8 mouse cellular contexts compared by ENCODE assay signal in genomic region chr12:100307501-100308260, GRCm38 (mm10).
DNase-seq lines count a peak whose midpoint lies in the region; ATAC-seq lines count a peak whose summit lies in the region.

No protein-coding gene starts in this region.

- 0 out of 2 replicates have a peak overlapping the region, but pooled peaks have one; percentile 0 for H3K9ac ChIP-seq in intestine, embryonic 16.5 days (ENCODE audit: low read depth, low read length)

- H3K9me3 ChIP-seq in intestine, embryonic 16.5 days (ENCODE audit: control insufficient read depth, low read length) = no peaks in the 10 kb centered on the region
- H3K9me3 ChIP-seq in midbrain, embryonic 10.5 days (replicated peaks) = no peaks in the 10 kb centered on the region

- DNase-seq in adrenal gland, postnatal 10 days = peak; percentile 86
- peak; percentile 78 for DNase-seq in cerebellum, adult 8-10 months
- peak; percentile 53 for DNase-seq in gastrocnemius, postnatal 10 days
- peak; percentile 58 for DNase-seq in midbrain, embryonic 10.5 days (ENCODE audit: low spot score)
- no peak for DNase-seq in yolk sac, embryonic 10.5 days (ENCODE audit: low spot score)
- DNase-seq in right cerebral cortex, postnatal 10 days (ENCODE audit: low spot score in 2 of 2) = no peak

- no peak overlapping the region for H3K4me2 ChIP-seq in intestine, embryonic 16.5 days (ENCODE audit: low read depth, low read length)

- no peaks in the 10 kb centered on the region for H3K36me3 ChIP-seq in intestine, embryonic 16.5 days (ENCODE audit: control insufficient read depth, insufficient read depth, low read length)
- peaks cover 8% of the 10 kb centered on the region; the same call in 1 of the 2 replicates for H3K36me3 ChIP-seq in midbrain, embryonic 10.5 days

- no peak overlapping the region for H3K27ac ChIP-seq in intestine, embryonic 16.5 days (ENCODE audit: low read length)
- peak overlapping the region; percentile 83 for H3K27ac ChIP-seq in midbrain, embryonic 10.5 days (replicated peaks)

- WGBS in intestine, embryonic 16.5 days = 48% methylated on average over 8 of the region's 8 CpGs
- WGBS in midbrain, embryonic 10.5 days = 64% methylated on average over 8 of the region's 8 CpGs

- H3K27me3 ChIP-seq in intestine, embryonic 16.5 days (replicated peaks; ENCODE audit: control insufficient read depth, insufficient read depth, low read length) = no peaks in the 10 kb centered on the region
- H3K27me3 ChIP-seq in midbrain, embryonic 10.5 days (ENCODE audit: low read depth, poor library complexity, severe bottlenecking) = no peaks in the 10 kb centered on the region

- peak; percentile 67 for ATAC-seq in intestine, embryonic 16.5 days
- no peak for ATAC-seq in CD4-positive, CD25-positive, alpha-beta regulatory T cell, adult 4 months

- peaks cover 12% of the 10 kb centered on the region for H3K4me1 ChIP-seq in intestine, embryonic 16.5 days (ENCODE audit: control insufficient read depth, insufficient read depth, low read length)
- H3K4me1 ChIP-seq in midbrain, embryonic 10.5 days = peaks cover 81% of the 10 kb centered on the region

- no peak overlapping the region for H3K4me3 ChIP-seq in intestine, embryonic 16.5 days (ENCODE audit: low read length)
- H3K4me3 ChIP-seq in midbrain, embryonic 10.5 days = no peak overlapping the region

Comparison
In these comparisons a context has a peak if more than half of its experiments do, and no peak if none do; other contexts are left out.
1. DNase-seq: peak in adrenal gland, postnatal 10 days (single experiment), cerebellum, adult 8-10 months (single experiment), gastrocnemius, postnatal 10 days (single experiment) and midbrain, embryonic 10.5 days (single experiment); none in yolk sac, embryonic 10.5 days (single experiment) and right cerebral cortex, postnatal 10 days (0 of 2).